Mouse (Mus musculus) G1E (cell line): ENCODE measurements at regions not wholly inside any gene's neighbourhood (a gene's known extent, or its start where the extent isn't known, plus 50 kb on each side); places are given as distances from the start of the nearest gene placed in this dataset.

Source experiments
- CTCF ChIP-seq: IDR thresholded peaks from 2 replicates; pipeline ENCODE4 v1.5.1; 2012; ENCODE audit warnings: low read depth, low read length, inconsistent platforms, mixed read lengths
- GATA1 ChIP-seq: IDR thresholded peaks from 2 replicates; pipeline ENCODE4 v1.6.1; 2012; ENCODE audit warnings: borderline replicate concordance, low read length, inconsistent platforms, mixed read lengths
- POLR2AphosphoS5 ChIP-seq: IDR thresholded peaks from 2 replicates; pipeline ENCODE4 v1.6.1; 2012; ENCODE audit warnings: low read depth, low read length, inconsistent platforms; ENCODE audit not compliant: insufficient replicate concordance
- TAL1 ChIP-seq: conservative IDR thresholded peaks from 2 replicates; pipeline ENCODE4 v1.6.1; 2012; ENCODE audit warnings: low read depth, low read length, inconsistent platforms, mixed read lengths

DNA sequence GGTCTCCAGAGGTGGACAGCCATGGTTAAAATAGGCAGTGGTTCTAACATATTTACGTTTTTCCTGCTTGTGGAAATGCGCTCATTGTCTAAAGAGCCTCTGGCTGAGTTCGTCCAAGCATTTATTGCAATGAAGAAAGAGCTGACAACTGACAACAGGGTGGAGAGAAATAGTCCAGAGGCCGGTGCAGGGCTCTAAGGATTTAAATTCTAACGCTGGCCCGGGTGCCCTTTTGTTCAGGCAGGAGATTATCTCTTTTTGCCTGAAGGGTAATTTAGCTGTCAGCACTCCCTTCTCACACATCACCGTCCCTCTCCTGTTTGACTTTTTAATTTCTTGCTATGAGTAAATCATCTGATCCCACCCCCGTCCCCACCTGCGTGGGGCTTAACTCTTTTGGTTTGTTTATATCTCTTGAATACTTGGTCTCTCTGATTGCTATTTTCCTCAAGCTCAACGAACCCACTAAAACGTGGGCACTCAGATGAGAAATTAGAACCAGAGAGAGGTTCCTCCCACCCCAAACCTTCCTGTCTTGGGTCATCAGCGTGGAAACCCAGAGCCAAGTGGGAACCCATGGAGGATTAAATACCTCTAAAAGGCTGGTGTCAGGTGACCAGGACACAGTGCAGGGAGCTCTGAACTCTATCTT lies 145.7 kb upstream of the Tmpo start:
- TF ChIP-seq CTCF (no peak), TAL1 (no peak), POLR2AphosphoS5 (no peak), GATA1 (no peak)
